Mouse (Mus musculus) layer of hippocampus, postnatal 14 days (tissue): ENCODE measurements around the gene Map3k20. TPM values are rescaled to one million over a fixed set of nuclear protein-coding genes. Genes with fewer than 3 reads are reported as not detected.

Experiments used
- DNase-seq, 2 experiments: peaks; one replicate each; pipeline ENCODE4 v3.0.0; 2021 to 2022; ENCODE audit warnings: low spot score in 2 of 2, mixed read lengths in 1 of 2
- total RNA-seq, 2 experiments: library from RNA; stranded (reverse); gene quantifications; 2 replicates each; pipeline ENCODE4 v1.2.3; 2021

Map3k20 gene
- total RNA-seq, 2 experiments from 2014 or later = 16.7 to 18.2 TPM

- no peak for DNase-seq
Measured at GRCm38 (mm10) chr2:72415416-72415815, 130.0 kb downstream of the Map3k20 start.

GRCm38 (mm10) chr2:72416095-72417080, 131.0 kb downstream of the Map3k20 start:
- DNase-seq = no peak

- DNase-seq = no peak
Measured at GRCm38 (mm10) chr2:72420561-72420960, 135.1 kb downstream of the Map3k20 start.

- DNase-seq = no peak
Measured at GRCm38 (mm10) chr2:72424656-72425055, 139.2 kb downstream of the Map3k20 start.

- DNase-seq = peak; percentile 41 to 61
Measured at GRCm38 (mm10) chr2:72426776-72427175, 141.3 kb downstream of the Map3k20 start.

GRCm38 (mm10) chr2:72427288-72427687, 141.9 kb downstream of the Map3k20 start:
- DNase-seq = no peak

- DNase-seq = no peak
Measured at GRCm38 (mm10) chr2:72438941-72439533, 153.6 kb downstream of the Map3k20 start.

- DNase-seq = no peak
Measured at GRCm38 (mm10) chr2:72441010-72441409, 155.6 kb downstream of the Map3k20 start.

- no peak for DNase-seq
Measured at GRCm38 (mm10) chr2:72442825-72443224, 157.4 kb downstream of the Map3k20 start.

- no peak for DNase-seq
Measured at GRCm38 (mm10) chr2:72443960-72444359, 158.5 kb downstream of the Map3k20 start.

- DNase-seq = no peak
Measured at GRCm38 (mm10) chr2:72446106-72446505, 160.7 kb downstream of the Map3k20 start.

- no peak for DNase-seq
Measured at GRCm38 (mm10) chr2:72446615-72447014, 161.2 kb downstream of the Map3k20 start.

GRCm38 (mm10) chr2:72453563-72453962, 168.1 kb downstream of the Map3k20 start:
- no peak for DNase-seq

- DNase-seq = no peak
Measured at GRCm38 (mm10) chr2:72456189-72456588, 170.8 kb downstream of the Map3k20 start.

- no peak for DNase-seq
Measured at GRCm38 (mm10) chr2:72464376-72465014, 179.1 kb downstream of the Map3k20 start.

GRCm38 (mm10) chr2:72467604-72468003, 182.2 kb downstream of the Map3k20 start:
- DNase-seq = no peak

GRCm38 (mm10) chr2:72471415-72472070, 186.1 kb downstream of the Map3k20 start:
- no peak for DNase-seq

- no peak for DNase-seq
Measured at GRCm38 (mm10) chr2:72474531-72475287, 189.3 kb downstream of the Map3k20 start.

GRCm38 (mm10) chr2:72475423-72475796, 190.0 kb downstream of the Map3k20 start:
- DNase-seq = no peak

- DNase-seq = peak; percentile 49 to 63
Measured at GRCm38 (mm10) chr2:72475797-72476485, 190.5 kb downstream of the Map3k20 start, which contains the start of gene Cdca7. Gene Cdca7 (plus strand): TSS chr2:72476159.
